Mouse (Mus musculus) C2C12 (cell line): ENCODE data around the gene Btnl1.

ENCODE experiments used
- CTCF ChIP-seq: IDR thresholded peaks from one replicate; pipeline ENCODE4 v1.5.1; 2011; ENCODE audit not compliant: control insufficient read depth, insufficient read depth, insufficient read length
- MAX ChIP-seq: IDR thresholded peaks from one replicate; pipeline ENCODE4 v1.6.1; 2011; ENCODE audit warnings: mild to moderate bottlenecking, control low read depth
- USF1 ChIP-seq: IDR thresholded peaks from one replicate; pipeline ENCODE4 v1.6.1; 2011; ENCODE audit warnings: low read depth, mild to moderate bottlenecking, control low read depth, moderate library complexity

- TF ChIP-seq CTCF: no peak
- no peak for TF ChIP-seq USF1
- no peak for TF ChIP-seq MAX
These were observed 29.2 kb upstream of the Btnl1 start for GRCm38 (mm10) chr17:34347606-34348308.
